12 mouse cellular contexts compared by ENCODE assay signal in genomic region chr11:109754105-109754602, GRCm38 (mm10). TPM values are rescaled to one million over a fixed set of nuclear protein-coding genes. Genes with fewer than 3 reads are reported as not detected.
DNase-seq lines count a peak whose midpoint lies in the region; ATAC-seq and TF ChIP-seq lines count a peak whose summit lies in the region.
"Had no signal": no experiment of that assay in that cellular context is flagged by ENCODE, and none has a peak within 500 bp of the region (broad histone marks: within the 10 kb centered on the region; RNA-seq: fewer than 3 reads in every experiment).

No protein-coding gene starts in this region.

- intact Hi-C loops in left cerebral cortex, adult 2 months (cut with DNase I) = no loop called here

- TF ChIP-seq CTCF in midbrain, postnatal 0 days (IDR thresholded peaks at IDR 0.05) = no peak
- TF ChIP-seq CTCF in left cerebral cortex, adult 2 months (IDR thresholded peaks at IDR 0.05) = no peak

- H3K4me1 ChIP-seq in midbrain, postnatal 0 days (ENCODE audit: insufficient read depth, low read length) = 0 out of 2 replicates have a peak, but pooled peaks cover 6% of the 10 kb centered on the region
- peaks cover 8% of the 10 kb centered on the region for H3K4me1 ChIP-seq in midbrain, embryonic 15.5 days

- H3K4me2 ChIP-seq in midbrain, postnatal 0 days (ENCODE audit: low read depth, low read length, poor library complexity, severe bottlenecking) = no peak overlapping the region
- no peak overlapping the region for H3K4me2 ChIP-seq in midbrain, embryonic 15.5 days
- H3K4me2 ChIP-seq: liver, embryonic 11.5 days had no signal

- H3K27ac ChIP-seq in midbrain, postnatal 0 days (ENCODE audit: low read depth, low read length) = peak overlapping the region; percentile 26; the same call in 1 of the 2 replicates
- H3K27ac ChIP-seq in midbrain, embryonic 15.5 days = no peak overlapping the region
- H3K27ac ChIP-seq in left cerebral cortex, adult 2 months = peak overlapping the region; percentile 38; the same call in 1 of the 2 replicates

- no peak overlapping the region for H3K4me3 ChIP-seq in midbrain, postnatal 0 days (ENCODE audit: low read depth, low read length)
- no peak overlapping the region for H3K4me3 ChIP-seq in midbrain, embryonic 15.5 days
- no peak overlapping the region for H3K4me3 ChIP-seq in left cerebral cortex, adult 2 months

- peak; percentile 77 for DNase-seq in midbrain, postnatal 0 days (ENCODE audit: low spot score)
- peak in 1 of 2 experiments; percentile 40 for DNase-seq in left cerebral cortex, adult 2 months (ENCODE audit: extremely low spot score in 1 of 2, low spot score in 2 of 2)
- peak; percentile 19 to 30 for DNase-seq in right cerebral cortex, postnatal 36 days (ENCODE audit: low spot score in 2 of 2)
- no peak for DNase-seq in yolk sac, embryonic 10.5 days (ENCODE audit: low spot score)
- no peak for DNase-seq in MN1 (ENCODE audit: low spot score)
- DNase-seq: adrenal gland, postnatal 25 days; heart, postnatal 10 days; midbrain, embryonic 14.5 days; thymus, adult 2 months had no signal

- ATAC-seq in midbrain, postnatal 0 days (ENCODE audit: low FRiP score) = peak; percentile 56; the same call in 1 of the 2 replicates
- no peak for ATAC-seq in midbrain, embryonic 15.5 days (replicated peaks)
- ATAC-seq in frontal cortex, adult (ENCODE audit: low TSS enrichment) = peak; percentile 47; the same call in 1 of the 2 replicates

- no peaks in the 10 kb centered on the region for H3K9me3 ChIP-seq in midbrain, postnatal 0 days (ENCODE audit: low read length)
- no peaks in the 10 kb centered on the region for H3K9me3 ChIP-seq in midbrain, embryonic 15.5 days

- H3K36me3 ChIP-seq in midbrain, postnatal 0 days (ENCODE audit: insufficient read depth, low read length) = no peaks in the 10 kb centered on the region
- no peaks in the 10 kb centered on the region for H3K36me3 ChIP-seq in midbrain, embryonic 15.5 days (replicated peaks)

- WGBS in midbrain, postnatal 0 days = 69% methylated on average over 7 of the region's 7 CpGs
- WGBS in midbrain, embryonic 15.5 days = 74% methylated on average over 7 of the region's 7 CpGs

- H3K27me3 ChIP-seq in midbrain, postnatal 0 days (ENCODE audit: insufficient read depth, low read length) = no peaks in the 10 kb centered on the region
- no peaks in the 10 kb centered on the region for H3K27me3 ChIP-seq in midbrain, embryonic 15.5 days (replicated peaks)

- no peak overlapping the region for H3K9ac ChIP-seq in midbrain, postnatal 0 days (replicated peaks; ENCODE audit: low read length, poor library complexity, severe bottlenecking)
- H3K9ac ChIP-seq in midbrain, embryonic 15.5 days = no peak overlapping the region

RNA-seq across cellular contexts. Expression of gene Fam20a, which starts 32.1 kb away (rescaled TPM):
- total RNA-seq in midbrain, postnatal 0 days (2014; rRNA removed) = 8.9 and 10.4 TPM in 2 replicates
- 5.9 and 6.1 TPM in 2 replicates for polyA plus RNA-seq in midbrain, postnatal 0 days (2015; fragmentation: Nextera tagmentation; extraction: Ambion mirVana)
- 4.1 and 4.3 TPM in 2 replicates for polyA plus RNA-seq in midbrain, embryonic 15.5 days (2015; fragmentation: Nextera tagmentation; extraction: Ambion mirVana)
- total RNA-seq in left cerebral cortex, adult 2 months (2021) = 10 to 100 TPM; 14.7 to 17.8 TPM

Comparison
In these comparisons a context has a peak if more than half of its experiments do, and no peak if none do; other contexts are left out.
1. DNase-seq: peak in midbrain, postnatal 0 days (single experiment) and right cerebral cortex, postnatal 36 days (2 of 2); none in yolk sac, embryonic 10.5 days (single experiment) and MN1 (single experiment).